Mouse (Mus musculus) adrenal gland, adult (tissue): ENCODE results near the gene Tfap4.

Experiments
- DNase-seq, 2 experiments: peaks; one replicate each; pipeline ENCODE4 v3.0.0; 2022 to 2023; ENCODE audit warnings: low spot score in 1 of 2; ENCODE audit not compliant: inconsistent age in 2 of 2

Gene Tfap4

GRCm38 (mm10) chr16:4521735-4522530, 37.7 kb downstream of the Tfap4 start:
- peak in 1 of 2 experiments; percentile 24 for DNase-seq

- DNase-seq = no peak
Observed at GRCm38 (mm10) chr16:4521074-4521667, 38.5 kb downstream of the Tfap4 start.

DNA sequence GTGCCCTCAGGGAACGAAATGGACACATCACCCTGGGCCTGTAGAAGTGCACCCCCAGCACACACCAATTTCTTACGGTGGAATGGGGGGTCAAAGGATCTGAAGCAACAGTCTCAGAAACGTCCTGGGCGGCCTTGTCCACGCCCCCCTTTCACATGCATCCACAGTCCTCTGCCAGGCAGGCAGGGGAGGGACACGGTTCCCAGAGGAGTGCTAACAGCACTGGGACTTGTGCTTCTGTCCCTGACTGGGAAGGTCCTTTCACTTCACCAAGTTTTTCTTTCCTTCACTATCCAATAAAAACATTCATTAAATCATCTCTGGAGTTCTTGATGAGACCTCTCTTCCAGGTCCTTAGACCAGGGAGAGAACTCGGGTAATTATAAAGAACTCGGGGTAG, 39.0 kb downstream of the Tfap4 start:
- DNase-seq = no peak

DNA sequence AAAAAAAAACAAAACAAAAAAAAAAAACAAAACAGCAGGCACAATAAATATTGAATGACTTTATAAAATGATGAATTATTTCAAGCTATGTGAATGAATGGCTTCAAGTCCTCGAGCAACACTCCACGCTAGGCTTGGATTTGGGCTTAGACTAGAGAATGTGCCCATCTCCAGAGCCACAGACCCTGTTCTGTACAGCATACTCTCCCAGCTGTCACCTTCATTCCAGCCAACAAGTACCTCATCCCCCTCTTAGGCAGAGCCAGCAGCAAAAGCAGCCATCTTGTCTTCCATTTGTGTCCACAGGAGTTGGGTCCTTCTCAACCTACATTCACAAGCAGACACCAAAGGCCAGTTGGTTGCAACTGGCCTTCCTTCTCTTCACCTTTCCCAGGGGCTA, 39.8 kb downstream of the Tfap4 start:
- DNase-seq = no peak

DNA sequence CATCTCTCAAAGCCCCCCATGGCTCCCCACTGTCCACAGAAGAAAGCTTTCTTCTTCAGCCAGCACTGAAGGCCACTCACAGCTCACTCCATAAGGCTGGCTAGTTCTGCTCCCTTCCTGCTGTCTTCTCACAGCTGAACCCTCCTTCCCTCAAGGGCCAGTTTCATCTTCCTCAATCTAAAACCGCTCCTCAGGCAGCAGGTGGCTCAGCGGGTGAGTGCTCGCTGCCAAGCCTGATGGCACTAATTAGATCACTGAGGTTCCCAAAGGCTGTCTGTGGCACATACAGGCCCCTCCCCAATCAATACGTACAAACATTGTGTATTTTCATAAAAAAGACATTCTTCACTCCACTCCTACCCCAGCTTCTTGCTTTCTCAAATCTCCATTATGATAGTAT, 40.5 kb downstream of the Tfap4 start:
- DNase-seq = no peak

GRCm38 (mm10) chr16:4517906-4518305, 41.7 kb downstream of the Tfap4 start:
- DNase-seq = no peak

GRCm38 (mm10) chr16:4514383-4514782, 45.3 kb downstream of the Tfap4 start:
- peak; percentile 48 for DNase-seq

GRCm38 (mm10) chr16:4512661-4513438, 46.8 kb downstream of the Tfap4 start:
- peak; percentile 60 to 74 for DNase-seq

DNA sequence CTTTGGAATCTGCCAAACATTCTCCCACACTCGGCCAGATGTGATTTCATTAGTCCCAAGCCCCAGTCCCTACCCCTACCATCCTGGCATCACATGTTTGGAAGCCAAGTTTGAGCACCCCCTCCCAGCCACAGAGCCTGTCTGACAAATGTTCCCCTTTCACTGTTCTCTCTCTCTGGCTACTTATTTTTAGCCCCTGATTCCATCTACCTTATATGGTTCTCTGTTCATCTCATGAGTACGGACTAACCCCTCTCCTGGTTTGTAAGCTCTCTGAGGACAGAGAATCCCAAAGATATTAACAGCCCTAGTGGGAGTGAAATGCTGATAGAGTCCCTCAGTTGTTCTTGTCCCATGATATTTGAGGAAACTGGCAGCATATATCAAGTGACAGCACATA, 48.3 kb downstream of the Tfap4 start:
- no peak for DNase-seq

- DNase-seq = no peak
Observed at GRCm38 (mm10) chr16:4506181-4506580, 53.5 kb downstream of the Tfap4 start.

GRCm38 (mm10) chr16:4503495-4503894, 56.2 kb downstream of the Tfap4 start:
- no peak for DNase-seq

- no peak for DNase-seq
Observed at GRCm38 (mm10) chr16:4502568-4502967, 57.1 kb downstream of the Tfap4 start.

GRCm38 (mm10) chr16:4501703-4502102, 58.0 kb downstream of the Tfap4 start:
- no peak for DNase-seq

DNA sequence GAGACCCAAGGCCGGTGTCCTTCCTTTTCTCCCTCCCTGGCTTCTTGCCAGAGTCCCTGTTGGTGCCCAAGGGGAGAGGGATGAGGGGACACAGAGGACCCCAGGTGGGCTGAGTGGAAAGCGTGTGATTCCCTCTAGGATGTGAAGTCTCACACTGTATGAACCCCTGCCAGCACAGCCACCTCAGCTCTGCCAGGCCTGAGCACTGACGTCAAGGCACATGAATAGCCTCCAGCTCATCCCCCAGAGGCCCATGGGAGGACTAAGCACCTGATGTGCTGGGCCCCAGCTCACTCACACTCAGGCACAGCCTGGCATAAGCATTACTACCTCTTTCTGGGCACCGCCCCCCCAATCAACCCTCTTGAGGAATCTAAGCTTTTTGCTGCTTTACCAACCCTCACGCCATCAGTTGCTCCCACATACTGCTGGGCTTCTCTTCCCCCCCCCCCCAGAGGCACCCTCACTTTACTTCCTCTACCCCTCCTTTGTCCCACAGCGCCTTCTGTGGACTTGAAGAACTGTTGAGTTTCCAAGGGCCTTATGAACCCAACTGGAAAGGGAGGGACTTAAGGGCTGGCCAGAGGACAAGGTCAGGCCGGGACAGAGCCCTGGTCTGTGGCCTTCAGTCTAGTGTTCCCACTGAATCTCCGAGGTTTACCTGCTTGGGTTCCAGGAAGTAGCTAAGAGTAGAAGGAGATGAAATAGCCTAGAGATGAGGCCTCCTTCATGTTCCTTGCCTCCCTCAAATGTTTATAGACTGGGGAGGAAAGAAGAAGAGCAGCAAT, 58.9 kb downstream of the Tfap4 start:
- peak; percentile 64 to 77 for DNase-seq

DNA sequence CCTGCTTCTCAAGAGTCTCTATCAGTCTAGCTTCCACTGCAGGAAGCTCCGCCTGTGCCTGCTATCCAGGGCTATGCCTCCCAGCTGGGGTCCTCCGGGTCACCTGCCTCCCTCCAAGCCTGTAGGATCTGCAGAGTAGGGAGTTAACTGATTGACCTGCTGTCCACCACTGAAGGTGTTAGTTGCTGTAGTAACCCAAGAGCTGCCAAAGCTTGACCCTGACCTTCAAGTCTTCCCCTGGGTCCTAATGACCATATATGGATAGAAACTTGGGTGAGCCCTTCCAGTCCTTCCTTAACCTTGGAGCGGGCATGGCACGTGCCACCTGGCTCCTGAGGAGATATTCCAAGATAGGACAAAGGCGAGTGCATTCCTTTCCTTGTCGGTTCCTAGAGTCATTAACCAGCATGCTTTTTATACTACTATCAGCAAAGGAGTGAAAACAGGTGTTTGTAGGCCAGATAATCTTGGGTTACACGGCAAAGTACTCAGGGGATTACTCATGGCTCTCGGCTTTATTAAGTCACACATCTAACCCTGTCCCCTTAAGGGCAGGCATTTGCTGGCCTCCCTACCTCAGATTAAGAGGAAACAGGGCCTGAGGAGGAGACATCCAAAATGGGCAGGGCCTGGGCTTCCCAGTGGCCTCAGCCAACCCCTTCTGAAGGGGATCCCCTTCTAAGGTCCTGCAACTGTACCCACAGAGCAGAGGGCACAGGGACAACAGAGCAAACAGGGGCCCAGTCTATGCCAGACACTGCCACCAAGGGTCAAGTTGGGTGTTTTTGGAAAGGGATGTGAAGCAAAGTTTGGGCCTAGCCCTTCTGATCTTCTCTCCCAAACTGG, 61.7 kb downstream of the Tfap4 start:
- peak in 1 of 2 experiments; percentile 76 for DNase-seq

GRCm38 (mm10) chr16:4496470-4496869, 63.2 kb downstream of the Tfap4 start:
- DNase-seq = no peak

DNA sequence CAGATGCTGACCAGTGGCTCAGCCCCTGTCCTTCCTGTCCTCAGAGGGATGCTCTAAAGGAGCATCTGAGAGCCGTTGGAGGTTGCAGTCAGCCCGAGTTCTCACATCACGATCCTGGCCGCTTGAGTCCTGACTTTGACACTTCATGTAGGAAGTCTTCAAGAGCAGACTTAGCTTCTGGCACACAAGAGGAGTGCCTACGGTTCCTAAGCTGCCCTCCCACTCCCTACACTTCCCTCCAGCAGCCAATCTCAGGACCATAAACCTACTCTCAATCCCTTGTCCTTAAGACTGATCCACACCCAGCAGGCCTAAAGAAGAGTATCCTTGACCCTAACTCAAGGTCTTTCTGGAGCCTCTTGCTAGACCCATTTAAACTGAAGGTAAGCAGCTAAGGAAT, 63.8 kb downstream of the Tfap4 start:
- DNase-seq = peak; percentile 67 to 83
